Mouse (Mus musculus) neural tube, embryonic 14.5 days (tissue): Measurements from ENCODE around the gene Olfr56. TPM values are rescaled to one million over a fixed set of nuclear protein-coding genes. Genes with fewer than 3 reads are reported as not detected.
A peak's percentile ranks its signal among the peaks of the same experiment; 100 is the strongest.

Experiments
- ATAC-seq: fragments of 200-750 bp; cut with Nextera tagmentation; 2 replicates; pipeline ENCODE4 v1.8.0; 2017; ENCODE audit warnings: low read depth, mild to moderate bottlenecking, moderate TSS enrichment, moderate library complexity
- H3K27ac ChIP-seq: fragments of 300-500 bp; sonication (generic); 2 replicates; pipeline ENCODE4 v1.5.1; 2014; ENCODE audit warnings: low read depth, mild to moderate bottlenecking, control low read depth, low read length, moderate library complexity, mixed read lengths
- H3K27me3 ChIP-seq: fragments of 300-500 bp; sonication (generic); 2 replicates; pipeline ENCODE4 v1.6.1; 2014; ENCODE audit warnings: low read length; ENCODE audit not compliant: control insufficient read depth, insufficient read depth
- H3K36me3 ChIP-seq: fragments of 300-500 bp; sonication (generic); 2 replicates; pipeline ENCODE4 v1.6.1; 2014; ENCODE audit warnings: low read length, mixed read lengths; ENCODE audit not compliant: control insufficient read depth, insufficient read depth
- H3K4me1 ChIP-seq: fragments of 300-500 bp; sonication (generic); 2 replicates; pipeline ENCODE4 v1.6.1; 2014; ENCODE audit warnings: low read length; ENCODE audit not compliant: control insufficient read depth, insufficient read depth
- H3K4me2 ChIP-seq: fragments of 300-500 bp; sonication (generic); 2 replicates; pipeline ENCODE4 v1.6.1; 2014; ENCODE audit warnings: mild to moderate bottlenecking, low read depth, low read length, control low read depth
- H3K4me3 ChIP-seq: fragments of 300-500 bp; sonication (generic); 2 replicates; pipeline ENCODE4 v1.5.1; 2014; ENCODE audit warnings: low read depth, low read length, control low read depth, mixed read lengths
- H3K9ac ChIP-seq: fragments of 300-500 bp; sonication (generic); replicated peaks from 2 replicates; pipeline ENCODE4 v1.6.1; 2014; ENCODE audit warnings: low read depth, mild to moderate bottlenecking, control low read depth, low read length, mixed read lengths
- H3K9me3 ChIP-seq: fragments of 300-500 bp; sonication (generic); 2 replicates; pipeline ENCODE4 v1.6.1; 2016; ENCODE audit warnings: low read length; ENCODE audit not compliant: control insufficient read depth
- WGBS: fragments of 180-500 bp; shearing (Covaris S2); extraction: QIAGEN DNeasy Blood & Tissue Kit; methylation state at CpG from one replicate; pipeline ENCODE4 v1.1.7; 2014; 5-methylcytosine and 5-hydroxymethylcytosine counted together
- polyA plus RNA-seq: library from polyadenylated mRNA; unstranded; fragments of >200 nt; fragmentation: Nextera tagmentation; extraction: Ambion mirVana; gene quantifications from 2 replicates; pipeline ENCODE4 v1.2.1, GENCODE M21; 2014

Gene Olfr56
- polyA plus RNA-seq, 1 experiment from 2014 or later = not detected

GRCm38 (mm10) chr11:49114158-49114557 lies 135.5 kb downstream of the Olfr56 start:
- WGBS = 79% methylated on average over 2 of the region's 2 CpGs
- H3K36me3 ChIP-seq = no peaks in the 10 kb centered on the region

GRCm38 (mm10) chr11:49114774-49115173 lies 136.1 kb downstream of the Olfr56 start, which contains the start of gene Olfr1396:
Olfr1396 (minus strand) TSS chr11:49114874.
- Histone ChIP-seq H3K4me1 (no peaks in the 10 kb centered on the region), H3K4me2 (no peak within 1 kb of the TSS)

More at GRCm38 (mm10) chr11:49114158-49114557, 135.5 kb downstream of the Olfr56 start:
- Histone ChIP-seq H3K4me2 (no peak overlapping the region), H3K9me3 (no peaks in the 10 kb centered on the region), H3K4me1 (no peaks in the 10 kb centered on the region), H3K9ac (no peak overlapping the region), H3K27ac (no peak overlapping the region), H3K4me3 (no peak overlapping the region), H3K27me3 (no peaks in the 10 kb centered on the region)
- ATAC-seq = no peak

GRCm38 (mm10) chr11:49119635-49120034 lies 140.9 kb downstream of the Olfr56 start:
- ATAC-seq = no peak
- H3K9me3 ChIP-seq = no peaks in the 10 kb centered on the region
- H3K27me3 ChIP-seq = no peaks in the 10 kb centered on the region
- H3K4me2 ChIP-seq = no peak overlapping the region
- H3K27ac ChIP-seq = no peak overlapping the region
- 83% methylated on average over 3 of the region's 3 CpGs for WGBS
- no peaks in the 10 kb centered on the region for H3K36me3 ChIP-seq
- H3K4me3 ChIP-seq = no peak overlapping the region
- H3K4me1 ChIP-seq = no peaks in the 10 kb centered on the region
- no peak overlapping the region for H3K9ac ChIP-seq

More at GRCm38 (mm10) chr11:49114774-49115173, 136.1 kb downstream of the Olfr56 start, which contains the start of gene Olfr1396:
- no peak within 1 kb of the TSS for H3K4me3 ChIP-seq
- no peak within 1 kb of the TSS for H3K9ac ChIP-seq
- no peaks in the 10 kb centered on the region for H3K9me3 ChIP-seq
- no peaks in the 10 kb centered on the region for H3K36me3 ChIP-seq
- no peak for ATAC-seq
- no peak within 1 kb of the TSS for H3K27ac ChIP-seq
- no peaks in the 10 kb centered on the region for H3K27me3 ChIP-seq

GRCm38 (mm10) chr11:49124169-49124568 lies 145.5 kb downstream of the Olfr56 start:
- H3K4me3 ChIP-seq = no peak overlapping the region
- no peak overlapping the region for H3K4me2 ChIP-seq
- no peak overlapping the region for H3K27ac ChIP-seq
- no peak for ATAC-seq
- H3K36me3 ChIP-seq = no peaks in the 10 kb centered on the region
- H3K9ac ChIP-seq = no peak overlapping the region
- WGBS = 90% methylated on average over 2 of the region's 2 CpGs
- no peaks in the 10 kb centered on the region for H3K9me3 ChIP-seq
- H3K27me3 ChIP-seq = no peaks in the 10 kb centered on the region
- H3K4me1 ChIP-seq = no peaks in the 10 kb centered on the region

- no peak within 1 kb of the TSS for H3K4me2 ChIP-seq
- H3K9me3 ChIP-seq = no peaks in the 10 kb centered on the region
- 93% methylated on average over 6 of the region's 6 CpGs for WGBS
- no peaks in the 10 kb centered on the region for H3K4me1 ChIP-seq
- H3K9ac ChIP-seq = no peak within 1 kb of the TSS
- no peaks in the 10 kb centered on the region for H3K27me3 ChIP-seq
- H3K36me3 ChIP-seq = no peaks in the 10 kb centered on the region
- H3K4me3 ChIP-seq = no peak within 1 kb of the TSS
- no peak within 1 kb of the TSS for H3K27ac ChIP-seq
- no peak for ATAC-seq
Measured at GRCm38 (mm10) chr11:49141974-49142373, 163.3 kb downstream of the Olfr56 start, which contains the start of gene Olfr1395. Olfr1395 (plus strand) TSS chr11:49142274.

- no peak for ATAC-seq
- WGBS = 94% methylated on average over 1 of the region's 1 CpGs
- Histone ChIP-seq H3K4me3 (no peak within 1 kb of the TSS), H3K4me1 (no peaks in the 10 kb centered on the region), H3K4me2 (no peak within 1 kb of the TSS), H3K9ac (no peak within 1 kb of the TSS), H3K9me3 (no peaks in the 10 kb centered on the region), H3K27ac (no peak within 1 kb of the TSS), H3K36me3 (no peaks in the 10 kb centered on the region), H3K27me3 (no peaks in the 10 kb centered on the region)
Measured at GRCm38 (mm10) chr11:49154077-49154476, 175.4 kb downstream of the Olfr56 start, which contains the start of gene Olfr1394. Olfr1394 (plus strand) TSS chr11:49154377.

- Histone ChIP-seq H3K4me2 (no peak overlapping the region), H3K27me3 (no peaks in the 10 kb centered on the region), H3K4me1 (no peaks in the 10 kb centered on the region), H3K36me3 (no peaks in the 10 kb centered on the region), H3K9me3 (no peaks in the 10 kb centered on the region), H3K9ac (no peak overlapping the region), H3K4me3 (no peak overlapping the region), H3K27ac (no peak overlapping the region)
- no peak for ATAC-seq
- WGBS = 95% methylated on average over 2 of the region's 2 CpGs
Measured at GRCm38 (mm10) chr11:49156821-49157814, 178.4 kb downstream of the Olfr56 start.

- H3K27ac ChIP-seq = no peak overlapping the region
- peaks cover 5% of the 10 kb centered on the region; the same call in 1 of the 2 replicates for H3K9me3 ChIP-seq
- 5% methylated on average over 50 of the region's 50 CpGs for WGBS
- no peaks in the 10 kb centered on the region for H3K36me3 ChIP-seq
- peak; percentile 82 for ATAC-seq
- H3K4me1 ChIP-seq = no peaks in the 10 kb centered on the region
- 0 out of 2 replicates have a peak overlapping the region, but pooled peaks have one; percentile 2 for H3K9ac ChIP-seq
- peaks cover 3% of the 10 kb centered on the region; the same call in 1 of the 2 replicates for H3K27me3 ChIP-seq
- H3K4me2 ChIP-seq = peak overlapping the region; percentile 56
- peak overlapping the region; percentile 28 for H3K4me3 ChIP-seq
Measured at GRCm38 (mm10) chr11:49168839-49169611, 190.3 kb downstream of the Olfr56 start.
